Mouse (Mus musculus): ENCODE measurements at regions not wholly inside any gene's neighbourhood (a gene's known extent, or its start where the extent isn't known, plus 50 kb on each side); places are given as distances from the start of the nearest gene placed in this dataset.

- no peak for TF ChIP-seq CTCF (IDR thresholded peaks at IDR 0.05; ENCODE audit: control insufficient read depth, insufficient read depth, insufficient replicate concordance, low read depth, low read length)
- TF ChIP-seq POLR2A (IDR thresholded peaks at IDR 0.05; ENCODE audit: control insufficient read depth, low read depth, low read length), result no peak
These were observed 283.2 kb downstream of the Lrig3 start for GRCm38 (mm10) chr10:126249176-126249575.
